Mouse (Mus musculus) testis, postnatal 10 days (tissue): ENCODE measurements around the gene Piezo1.
A peak's percentile ranks its signal among the peaks of the same experiment; 100 is the strongest.

Source experiments
- DNase-seq: peaks from one replicate; pipeline ENCODE4 v3.0.0; 2021; ENCODE audit warnings: low spot score

The Piezo1 gene

DNA sequence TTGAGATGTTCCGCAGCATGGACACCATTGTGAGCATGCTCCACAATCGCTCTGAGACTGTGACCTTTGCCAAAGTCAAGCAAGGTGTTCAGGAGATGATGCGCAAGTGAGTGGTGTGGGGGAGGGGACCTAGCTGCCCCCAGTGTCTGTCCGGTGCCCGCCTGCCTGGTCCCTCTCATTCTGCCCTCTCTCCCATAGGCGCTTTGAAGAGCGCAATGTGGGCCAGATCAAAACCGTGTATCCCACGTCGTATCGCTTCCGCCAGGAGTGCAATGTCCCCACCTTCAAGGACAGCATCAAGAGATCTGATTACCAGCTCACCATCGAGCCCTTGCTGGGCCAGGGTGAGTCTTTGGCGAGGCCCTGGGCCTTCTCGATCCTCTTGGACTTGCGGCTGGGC, 18.9 kb upstream of the Piezo1 start:
- DNase-seq, result no peak

- no peak for DNase-seq
These were observed 18.2 kb upstream of the Piezo1 start for GRCm38 (mm10) chr8:122569329-122569728.

DNA sequence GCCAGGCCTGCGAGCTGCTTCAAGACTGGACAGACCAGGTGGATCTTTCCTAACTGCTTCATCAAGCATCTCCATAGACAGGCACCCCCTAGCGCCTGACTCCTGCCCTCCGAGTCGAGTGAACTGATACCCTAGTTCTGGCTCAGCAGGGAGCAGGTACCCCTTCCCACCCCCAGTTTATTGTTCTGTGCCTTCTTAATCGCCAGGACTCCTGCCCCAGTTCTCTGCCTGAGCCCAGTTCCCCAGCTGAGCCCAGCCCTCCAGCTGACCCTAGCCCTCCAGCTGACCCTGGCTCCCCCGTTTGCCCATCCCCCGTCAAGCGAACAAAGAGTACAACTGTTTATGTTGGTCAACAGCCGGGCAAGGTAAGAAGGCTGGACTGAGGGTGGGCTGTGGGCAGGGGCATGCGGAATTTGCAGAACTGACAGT, 17.8 kb upstream of the Piezo1 start:
- DNase-seq, result no peak

DNA sequence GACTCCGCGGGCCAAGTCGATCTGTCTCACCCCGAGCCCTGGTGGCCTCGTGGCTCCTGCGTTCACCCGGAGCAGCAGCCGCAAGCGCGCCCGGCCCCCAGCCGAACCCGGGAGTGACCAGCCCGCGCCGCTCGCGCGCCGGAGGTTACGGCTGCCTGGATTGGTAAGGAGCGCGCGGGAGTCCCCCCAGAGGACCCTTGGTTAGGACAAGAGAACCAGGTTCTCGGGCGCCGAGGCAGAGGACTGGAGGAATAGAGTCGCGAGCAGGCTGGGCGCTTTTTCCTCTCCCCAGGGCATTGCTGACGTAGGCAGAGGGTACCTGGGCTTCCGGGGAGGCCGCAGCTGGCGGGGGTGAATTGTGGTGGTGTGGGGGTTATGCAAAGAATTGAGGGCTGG, 17.0 kb upstream of the Piezo1 start:
- no peak for DNase-seq

DNA sequence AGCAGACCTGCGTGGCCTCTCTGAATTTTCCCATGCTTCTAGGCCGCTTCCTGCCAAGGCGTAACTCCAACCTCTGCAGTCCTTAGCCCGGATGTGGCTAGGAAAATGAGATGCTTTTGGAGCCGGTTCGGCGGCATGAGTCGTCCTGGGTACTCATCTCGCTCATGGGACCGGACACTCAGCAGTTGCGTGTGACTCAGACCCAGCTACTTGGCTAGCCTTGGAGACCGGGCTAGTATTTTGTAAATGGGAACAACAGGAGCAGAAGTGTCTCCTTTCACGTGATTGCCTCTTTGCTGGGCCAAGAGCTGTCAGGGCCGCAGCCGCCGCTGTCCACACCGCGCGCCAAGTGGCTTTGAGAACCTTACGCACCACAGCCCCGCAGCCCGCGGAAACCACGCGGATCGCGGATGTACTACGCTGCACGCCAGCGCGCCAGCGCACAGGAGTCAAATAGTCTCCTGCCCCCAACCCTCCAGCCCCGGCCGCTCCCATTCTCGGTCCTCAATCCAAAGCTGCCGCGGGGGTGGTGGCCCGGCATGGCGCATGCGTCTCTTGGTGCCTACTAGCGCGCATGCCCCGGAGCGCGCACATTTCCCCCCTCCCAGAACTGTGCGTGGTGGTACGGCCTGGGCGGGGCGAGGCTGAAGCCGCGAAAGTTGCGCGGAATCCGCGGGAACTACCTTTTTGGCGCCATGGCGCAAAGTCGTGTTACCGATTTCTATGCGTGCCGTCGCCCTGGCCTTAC, 16.4 kb upstream of the Piezo1 start, which contains the start of gene Cdt1:
Gene Cdt1 (plus strand): TSS at position 655 of the 748 bp plus-strand sequence.
- peak; percentile 95 for DNase-seq

GRCm38 (mm10) chr8:122566766-122567165, 15.6 kb upstream of the Piezo1 start:
- DNase-seq, result no peak

GRCm38 (mm10) chr8:122564363-122565352, 13.5 kb upstream of the Piezo1 start:
- no peak for DNase-seq

GRCm38 (mm10) chr8:122561199-122561598, 10.1 kb upstream of the Piezo1 start:
- DNase-seq, result no peak

DNA sequence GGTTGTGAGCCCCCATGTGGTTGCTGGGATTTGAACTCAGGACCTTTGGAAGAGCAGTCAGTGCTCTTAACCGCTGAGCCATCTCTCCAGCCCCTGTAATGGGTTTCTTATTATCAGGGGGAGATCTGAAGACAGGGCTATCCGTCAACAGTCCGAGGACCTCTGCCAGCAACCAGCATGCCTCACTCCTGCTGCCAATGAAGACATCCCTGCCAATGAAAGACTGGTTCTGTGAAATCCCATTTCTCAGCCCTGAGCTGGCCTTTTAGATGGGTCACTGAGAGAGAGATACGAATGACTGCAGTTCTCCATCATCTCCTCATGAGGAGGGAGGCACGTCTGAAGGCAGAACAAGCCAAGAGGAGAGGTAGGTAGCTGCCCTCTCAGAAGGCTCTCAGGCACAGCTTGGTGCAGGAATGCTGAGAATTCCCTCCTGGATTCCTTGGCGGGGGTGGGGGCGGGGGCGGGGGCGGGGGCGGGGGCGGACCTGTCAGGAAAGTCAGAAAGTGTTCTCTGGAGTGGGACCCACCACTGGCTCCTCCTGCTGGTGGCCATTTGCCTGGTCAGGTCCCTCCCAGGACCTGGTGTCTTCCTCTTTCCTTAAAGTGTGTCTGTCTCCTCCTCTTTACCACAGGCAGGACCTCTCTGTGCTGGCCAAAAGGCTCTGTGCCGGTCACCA, 7.7 kb upstream of the Piezo1 start:
- no peak for DNase-seq

GRCm38 (mm10) chr8:122557248-122558038, 6.3 kb upstream of the Piezo1 start:
- DNase-seq, result no peak

GRCm38 (mm10) chr8:122556030-122557009, 5.2 kb upstream of the Piezo1 start:
- DNase-seq, result no peak

DNA sequence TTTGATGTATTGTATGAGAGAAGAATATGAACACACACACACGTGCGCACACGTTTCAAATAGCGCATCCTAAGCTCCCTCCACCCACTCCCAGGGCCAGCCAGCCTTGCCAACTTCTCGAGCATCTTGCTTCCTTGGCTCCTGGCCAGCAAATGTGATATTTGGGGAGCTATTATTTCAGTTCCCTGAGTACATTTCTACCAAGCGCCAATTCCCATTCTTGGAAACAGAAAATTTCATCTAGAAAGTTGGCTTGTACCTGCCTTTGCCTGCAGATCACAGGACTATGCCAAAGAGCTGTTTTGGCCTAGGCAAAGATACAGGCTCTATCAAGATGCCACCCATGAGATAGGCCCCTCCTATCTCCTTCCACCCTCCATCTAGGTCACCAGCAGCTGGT, 3.7 kb upstream of the Piezo1 start:
- DNase-seq, result no peak

DNA sequence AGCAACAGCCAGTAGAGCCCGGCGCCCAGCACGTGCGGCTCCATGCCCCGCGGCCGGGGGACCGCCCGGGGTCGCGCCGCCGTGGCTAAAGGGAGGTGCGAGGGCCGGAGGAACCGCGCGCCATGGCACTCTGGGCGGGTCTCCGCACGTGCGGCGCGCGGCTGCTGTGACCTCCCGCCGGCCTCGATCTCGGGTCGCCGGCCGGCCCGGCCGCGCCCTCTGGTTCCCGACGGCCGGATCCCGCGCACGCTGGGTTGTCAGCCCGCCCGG, 199 bp downstream of the Piezo1 start:
- no peak for DNase-seq

DNA sequence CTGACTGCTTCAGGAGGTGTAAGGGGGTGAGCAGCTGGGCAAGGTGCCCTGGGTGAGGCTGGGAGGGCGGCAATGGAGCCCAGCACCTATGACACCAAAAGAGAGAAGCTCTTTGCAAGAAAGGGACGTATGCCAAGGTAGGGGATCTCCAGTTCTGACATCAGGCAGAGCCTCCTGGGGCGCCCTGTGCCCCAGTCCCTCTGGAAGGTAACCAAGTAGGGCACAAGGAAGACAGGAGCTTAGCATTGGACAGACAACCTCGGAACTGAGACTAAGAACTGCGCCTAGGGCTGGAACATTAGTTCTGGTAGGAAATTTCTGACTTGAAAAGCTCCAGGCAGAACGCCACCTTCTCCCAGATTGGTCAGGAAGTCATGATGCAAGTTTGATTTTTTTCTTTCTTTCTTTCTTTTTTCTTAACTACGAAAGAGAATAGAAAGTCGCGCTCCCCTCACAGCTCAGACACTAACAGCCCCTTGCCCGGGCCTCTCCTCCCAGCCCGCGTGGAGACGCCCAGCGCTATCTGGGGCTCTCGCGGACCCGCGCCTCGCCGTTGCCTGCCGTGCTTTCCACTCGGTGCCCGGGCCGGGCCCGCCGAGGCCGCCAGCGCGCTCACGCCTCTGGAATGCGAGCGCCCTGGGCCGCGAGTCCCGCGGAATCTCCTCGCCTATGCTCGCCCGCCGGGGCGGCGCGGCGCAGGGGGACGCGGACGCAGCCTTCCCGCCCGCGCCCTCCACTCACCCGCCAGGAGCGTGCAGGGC, 715 bp downstream of the Piezo1 start:
- peak; percentile 79 for DNase-seq

DNA sequence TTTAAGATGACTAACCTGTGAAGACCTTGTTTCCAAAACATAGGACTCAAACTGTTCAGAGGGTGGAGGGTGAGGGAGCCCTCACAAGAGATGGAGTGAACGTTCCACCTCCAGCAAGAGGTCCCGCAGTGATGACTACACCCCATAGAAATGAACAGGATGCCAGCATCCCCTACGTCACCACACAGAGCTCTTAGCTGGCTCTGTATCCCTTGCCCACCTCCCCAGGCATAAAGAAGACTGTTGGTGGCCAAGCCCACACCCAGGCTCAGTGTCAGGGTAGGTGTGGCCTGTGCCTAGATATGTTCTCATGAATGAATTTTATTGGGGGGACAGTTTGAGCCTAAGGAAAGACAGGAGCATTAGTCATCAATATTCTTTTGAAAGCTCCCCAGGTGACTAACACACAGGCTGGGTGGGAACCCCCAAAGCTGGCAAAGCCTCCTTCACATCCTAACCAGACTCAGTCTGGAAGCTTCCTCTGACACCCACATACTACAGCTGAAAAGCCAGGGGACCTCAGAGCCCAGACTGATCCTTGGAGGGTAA, 2.2 kb downstream of the Piezo1 start:
- no peak for DNase-seq

DNA sequence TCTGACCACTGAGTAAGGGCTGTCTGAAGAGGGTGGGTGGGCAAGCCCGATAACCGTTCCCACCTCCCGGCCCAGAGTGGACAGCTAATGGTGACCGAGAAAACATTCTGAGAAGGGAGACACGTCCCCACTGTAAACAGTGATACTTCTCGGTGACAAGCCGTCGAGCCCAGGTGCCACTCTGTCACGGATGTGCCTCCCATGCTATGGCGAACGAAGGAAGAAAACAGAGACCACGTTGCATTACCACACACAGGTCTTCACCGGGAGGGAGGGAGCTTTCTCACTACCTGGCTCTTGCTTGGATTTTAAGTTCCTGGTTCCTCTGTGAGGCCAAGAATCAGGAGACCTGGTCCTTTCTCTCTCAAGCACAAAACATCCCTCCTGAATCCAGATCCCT, 2.8 kb downstream of the Piezo1 start:
- DNase-seq, result no peak

DNA sequence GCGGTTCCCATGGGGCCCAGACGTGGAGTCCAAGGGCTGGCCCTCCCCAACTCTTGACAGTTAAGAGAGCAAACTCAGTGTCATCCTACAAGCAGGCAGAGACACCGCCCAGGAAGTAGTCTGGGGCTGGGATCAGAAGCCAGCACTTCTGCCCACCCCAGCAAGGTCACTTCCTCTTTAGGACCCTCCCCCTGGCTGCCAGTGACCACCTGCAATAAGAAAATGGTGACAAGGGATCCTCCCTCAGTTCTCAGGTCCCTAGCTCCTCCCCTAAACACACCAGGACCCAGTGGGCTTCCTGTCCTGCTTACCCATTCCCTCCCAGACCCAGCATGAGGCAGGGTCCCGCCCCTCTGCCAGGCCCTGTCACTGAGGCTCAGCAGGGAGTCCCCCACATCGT, 3.3 kb downstream of the Piezo1 start:
- no peak for DNase-seq

DNA sequence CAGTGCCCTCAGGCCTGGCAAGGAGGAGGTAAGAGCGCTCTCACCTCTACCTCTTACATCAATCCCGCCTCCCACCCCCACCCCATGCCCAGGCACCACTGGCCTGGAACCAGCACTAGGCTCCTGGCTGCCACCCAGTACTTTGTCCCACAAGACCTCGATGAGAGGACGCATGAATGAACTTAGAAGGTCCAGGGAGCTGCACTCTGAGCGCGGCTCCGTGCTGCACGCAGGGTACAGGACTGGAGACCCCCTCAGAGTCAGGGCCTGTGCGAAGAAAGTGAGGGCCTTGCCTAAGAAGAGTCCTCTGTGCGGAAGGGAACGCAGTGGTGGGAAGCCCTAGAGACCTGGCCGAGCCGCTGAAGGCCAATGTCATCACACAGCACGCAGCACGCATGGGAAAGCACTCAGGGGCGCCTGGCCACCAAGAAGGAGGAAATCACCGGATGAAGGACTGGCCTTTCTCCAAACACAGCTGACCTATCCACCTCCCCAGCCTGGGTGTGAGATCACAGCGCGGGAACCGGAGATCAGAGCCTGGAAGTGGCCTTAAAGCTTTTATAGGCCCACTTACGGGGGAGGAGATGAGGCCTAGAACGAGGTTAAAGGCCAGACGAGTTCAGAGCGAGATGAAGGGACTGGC, 4.2 kb downstream of the Piezo1 start:
- DNase-seq, result no peak
